Comparison of ENCODE assay signal across 8 mouse cellular contexts in genomic region chr9:40757105-40757626, GRCm38 (mm10). TPM values are rescaled to one million over a fixed set of nuclear protein-coding genes. Genes with fewer than 3 reads are reported as not detected.
DNase-seq lines count a peak whose midpoint lies in the region; ATAC-seq and TF ChIP-seq lines count a peak whose summit lies in the region.

No protein-coding gene starts in this region.

- peak overlapping the region; percentile 16; the same call in 1 of the 2 replicates for H3K4me3 ChIP-seq in forebrain, postnatal 0 days (ENCODE audit: low read depth, low read length)
- H3K4me3 ChIP-seq in hindbrain, embryonic 15.5 days, result peak overlapping the region; percentile 29
- peak overlapping the region; percentile 12; the same call in 1 of the 2 replicates for H3K4me3 ChIP-seq in macrophage (ENCODE audit: inconsistent target)

- peak overlapping the region; percentile 25; the same call in 1 of the 2 replicates for H3K9ac ChIP-seq in forebrain, postnatal 0 days
- H3K9ac ChIP-seq in hindbrain, embryonic 15.5 days, result no peak overlapping the region

- H3K27me3 ChIP-seq in forebrain, postnatal 0 days (ENCODE audit: insufficient read depth, low read length), result no peaks in the 10 kb centered on the region
- no peaks in the 10 kb centered on the region for H3K27me3 ChIP-seq in hindbrain, embryonic 15.5 days

- H3K36me3 ChIP-seq in forebrain, postnatal 0 days (ENCODE audit: insufficient read depth), result peaks cover 10% of the 10 kb centered on the region
- H3K36me3 ChIP-seq in hindbrain, embryonic 15.5 days, result no peaks in the 10 kb centered on the region
- H3K36me3 ChIP-seq in macrophage (ENCODE audit: inconsistent target), result no peaks in the 10 kb centered on the region

- peak; percentile 59 for TF ChIP-seq CTCF in forebrain, postnatal 0 days (IDR thresholded peaks at IDR 0.05; ENCODE audit: low read depth)

- H3K4me1 ChIP-seq in forebrain, postnatal 0 days (ENCODE audit: insufficient read depth), result peaks cover 15% of the 10 kb centered on the region
- H3K4me1 ChIP-seq in hindbrain, embryonic 15.5 days (replicated peaks), result peaks cover 17% of the 10 kb centered on the region

- 29% methylated on average over 12 of the region's 12 CpGs for WGBS in forebrain, postnatal 0 days
- 24% methylated on average over 12 of the region's 12 CpGs for WGBS in hindbrain, embryonic 15.5 days
- 31% methylated on average over 12 of the region's 12 CpGs for WGBS in macrophage (ENCODE audit: missing documents)

- H3K27ac ChIP-seq in forebrain, postnatal 0 days (ENCODE audit: low read depth, low read length), result peak overlapping the region; percentile 81
- peak overlapping the region; percentile 81 for H3K27ac ChIP-seq in hindbrain, embryonic 15.5 days (replicated peaks)
- H3K27ac ChIP-seq in macrophage, result peak overlapping the region; percentile 47

- H3K4me2 ChIP-seq in forebrain, postnatal 0 days (ENCODE audit: low read depth), result peak overlapping the region; percentile 44
- H3K4me2 ChIP-seq in hindbrain, embryonic 15.5 days, result peak overlapping the region; percentile 59

- ATAC-seq in forebrain, postnatal 0 days, result peak; percentile 75
- peak; percentile 85 for ATAC-seq in hindbrain, embryonic 15.5 days (ENCODE audit: low FRiP score, low read depth)

- no peaks in the 10 kb centered on the region for H3K79me2 ChIP-seq in macrophage (ENCODE audit: inconsistent target)

- no peaks in the 10 kb centered on the region for H3K9me3 ChIP-seq in forebrain, postnatal 0 days (ENCODE audit: low read length)
- H3K9me3 ChIP-seq in hindbrain, embryonic 15.5 days, result no peaks in the 10 kb centered on the region

- intact Hi-C loops in left cerebral cortex, postnatal 10 days (cut with DNase I), result loop anchor here (2.0 to 5.0 kb wide), 2 partner anchors 44 to 340 kb away; partner anchors contain the start of gene Hspa8

- DNase-seq in NIH3T3 (ENCODE audit: low read depth), result peak; percentile 87
- DNase-seq in cerebellum, adult 11-12 months, result peak; percentile 81
- peak; percentile 76 for DNase-seq in forebrain, postnatal 0 days
- peak; percentile 68 for DNase-seq in left cerebral cortex, postnatal 10 days (ENCODE audit: extremely low spot score in 1 of 2, low spot score in 2 of 2)
- DNase-seq in right cerebral cortex, adult 2 months (ENCODE audit: low spot score in 2 of 2), result peak; percentile 67 to 71
- no peak for DNase-seq in spleen, adult 12 weeks (ENCODE audit: low spot score)

RNA-seq across cellular contexts. Expression of gene Hspa8, which starts 43.6 kb away (rescaled TPM):
- 3,364 and 4,241 TPM in 2 replicates for total RNA-seq in forebrain, postnatal 0 days (2014; rRNA removed)
- 2,287 and 2,372 TPM in 2 replicates for polyA plus RNA-seq in forebrain, postnatal 0 days (2015; fragmentation: Nextera tagmentation; extraction: Ambion mirVana)
- 3,140 and 3,153 TPM in 2 replicates for polyA plus RNA-seq in hindbrain, embryonic 15.5 days (2015; fragmentation: Nextera tagmentation; extraction: Ambion mirVana)
- 1,000 to 10,000 TPM; 2,142 to 2,231 TPM for total RNA-seq in left cerebral cortex, postnatal 10 days (2021)
- total RNA-seq in macrophage (2018; cell fraction: chromatin; rRNA removed), result 100 to 1,000 TPM; 183 to 800 (median 346) TPM
- total RNA-seq in macrophage (2018; cell fraction: cytosol; rRNA removed), result 1,000 to 10,000 TPM; 1,453 to 2,341 (median 1,907) TPM
- 1,000 to 10,000 TPM in 10 of 26 experiments, 100 to 1,000 TPM in 16; 433 to 1,679 (median 948) TPM for total RNA-seq in macrophage (2018; cell fraction: nucleus; rRNA removed)
- 1,550 to 2,580 TPM (median 2,450 TPM) in 3 replicates for polyA plus RNA-seq in macrophage (2018)
